Mouse (Mus musculus) layer of hippocampus, postnatal 10 days (tissue): ENCODE data around the gene Mpc1. TPM values are rescaled to one million over a fixed set of nuclear protein-coding genes. Genes with fewer than 3 reads are reported as not detected.

Experiments
- DNase-seq, 2 experiments: peaks; one replicate each; pipeline ENCODE4 v3.0.0; 2021; ENCODE audit warnings: low spot score in 2 of 2
- total RNA-seq, 2 experiments: library from RNA; stranded (reverse); gene quantifications; 2 replicates each; pipeline ENCODE4 v1.2.3; 2021

The Mpc1 gene
- total RNA-seq, 2 experiments from 2014 or later: 147 to 163 TPM

DNA sequence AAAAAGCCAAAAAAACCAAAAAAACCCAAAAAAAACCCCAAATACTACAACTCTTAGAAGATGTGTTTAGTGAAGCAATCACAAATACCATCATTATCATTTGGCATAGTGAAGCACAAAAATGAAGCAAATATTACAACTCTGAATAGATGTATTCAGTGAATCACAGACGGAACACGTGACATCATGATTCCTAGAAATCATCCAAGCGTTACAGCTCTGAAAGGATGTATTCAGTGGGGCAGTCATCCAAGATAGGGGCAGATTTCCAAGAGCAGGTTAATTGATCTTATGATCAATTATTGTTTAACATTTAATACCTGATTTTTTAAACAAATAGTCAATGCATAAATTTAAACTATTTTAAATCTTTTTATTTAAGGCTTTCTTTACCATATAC, 5.4 kb upstream of the Mpc1 start:
- DNase-seq: no peak

DNA sequence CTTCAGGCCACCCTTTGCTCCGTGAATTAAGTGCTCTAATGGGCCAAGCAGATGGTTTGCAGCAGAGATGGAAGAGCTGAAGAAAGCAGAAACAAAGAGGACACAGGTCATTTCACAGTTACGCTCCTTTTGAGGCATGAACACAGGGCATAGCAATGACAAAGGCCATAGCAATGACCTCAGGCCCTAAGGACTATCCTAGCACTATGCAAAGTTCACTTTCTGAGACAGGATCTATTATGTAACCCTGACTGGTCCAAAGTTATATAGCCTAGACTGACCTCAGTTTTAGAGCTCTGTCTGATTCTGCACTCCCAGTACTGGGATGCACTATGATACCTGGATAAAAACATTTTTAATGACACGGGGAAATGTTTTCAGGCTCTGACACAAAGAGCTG, 4.3 kb upstream of the Mpc1 start:
- no peak for DNase-seq

- DNase-seq: peak; percentile 95 to 97
These were observed 986 bp downstream of the Mpc1 start for GRCm38 (mm10) chr17:8283526-8284253.

- peak; percentile 46 to 48 for DNase-seq
These were observed 1.6 kb downstream of the Mpc1 start for GRCm38 (mm10) chr17:8284254-8284661.

- DNase-seq: no peak
These were observed 2.4 kb downstream of the Mpc1 start for GRCm38 (mm10) chr17:8285056-8285455.

- DNase-seq: no peak
These were observed 4.3 kb downstream of the Mpc1 start for GRCm38 (mm10) chr17:8286987-8287386.

- no peak for DNase-seq
These were observed 7.4 kb downstream of the Mpc1 start for GRCm38 (mm10) chr17:8289993-8290679.

DNA sequence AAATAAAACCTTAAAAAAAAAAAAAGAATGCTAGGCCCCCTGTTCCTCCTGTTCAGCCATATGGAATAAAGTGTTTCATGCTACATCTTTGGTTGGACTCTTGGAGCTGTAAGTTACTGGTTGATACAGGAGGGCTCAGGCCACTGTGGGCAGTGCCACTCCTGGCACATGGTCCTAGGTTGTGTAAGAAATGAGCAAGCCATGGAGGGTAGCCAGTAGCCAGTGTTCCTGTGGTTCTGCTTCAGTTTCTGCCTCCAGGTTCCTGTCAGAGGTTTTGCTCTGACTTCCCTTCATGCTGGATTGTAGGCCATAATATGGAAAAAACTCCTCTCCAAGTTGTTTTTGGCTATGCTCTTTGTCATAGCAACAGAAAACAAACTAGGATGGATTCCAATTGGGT, 8.0 kb downstream of the Mpc1 start:
- no peak for DNase-seq

GRCm38 (mm10) chr17:8295825-8296224, 13.1 kb downstream of the Mpc1 start:
- DNase-seq: no peak

- DNase-seq: no peak
These were observed 13.7 kb downstream of the Mpc1 start for GRCm38 (mm10) chr17:8296313-8296844.

- DNase-seq: no peak
These were observed 15.0 kb downstream of the Mpc1 start for GRCm38 (mm10) chr17:8297746-8298145.

DNA sequence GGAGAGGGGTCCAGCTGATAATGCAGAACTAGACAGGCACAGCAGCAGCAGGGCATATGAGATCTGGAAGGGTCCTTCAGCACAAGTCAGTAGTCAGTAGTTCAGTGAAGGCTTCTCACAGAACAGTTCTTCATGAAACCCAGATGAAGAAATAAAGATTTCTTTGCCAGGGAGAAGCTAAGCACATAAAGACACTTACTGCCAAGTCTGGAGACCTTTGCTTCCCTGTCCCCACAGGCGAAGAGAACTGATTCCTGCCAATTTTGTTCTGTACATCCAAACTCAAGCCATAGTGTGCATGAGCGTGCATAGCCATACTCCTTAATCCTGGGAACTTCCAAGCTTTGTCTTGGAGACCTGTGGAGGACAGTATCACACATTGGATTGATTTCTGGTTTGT, 15.6 kb downstream of the Mpc1 start:
- DNase-seq: no peak

GRCm38 (mm10) chr17:8299524-8299923, 16.8 kb downstream of the Mpc1 start:
- no peak for DNase-seq

GRCm38 (mm10) chr17:8301515-8301914, 18.8 kb downstream of the Mpc1 start:
- no peak for DNase-seq

- no peak for DNase-seq
These were observed 20.2 kb downstream of the Mpc1 start for GRCm38 (mm10) chr17:8302772-8303438.

DNA sequence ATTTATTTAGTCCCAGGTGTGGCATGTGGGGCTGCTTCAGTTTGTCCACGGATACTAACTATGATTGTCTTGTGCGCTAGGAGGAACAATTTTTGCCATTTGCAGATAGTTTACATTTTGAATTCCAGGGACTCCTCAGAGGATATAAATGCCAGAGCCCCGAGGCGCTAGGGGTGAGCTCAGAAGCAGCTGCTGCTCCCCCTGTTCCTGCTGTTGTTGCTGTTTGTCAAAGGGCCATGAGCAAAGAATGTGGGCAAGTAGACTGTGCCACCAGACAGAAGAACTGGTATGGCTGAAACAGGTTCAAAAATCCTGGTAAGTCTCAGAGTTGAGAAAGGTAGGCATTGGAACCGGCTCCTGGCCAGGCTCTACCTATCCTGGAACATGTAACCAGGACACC, 21.0 kb downstream of the Mpc1 start:
- DNase-seq: no peak

GRCm38 (mm10) chr17:8305801-8306200, 23.1 kb downstream of the Mpc1 start:
- DNase-seq: no peak

GRCm38 (mm10) chr17:8310838-8311614, 28.3 kb downstream of the Mpc1 start, which contains the start of gene Sft2d1:
Gene Sft2d1, plus strand, starts transcription at chr17:8311102.
- DNase-seq: peak; percentile 95 to 97

- no peak for DNase-seq
These were observed 29.0 kb downstream of the Mpc1 start for GRCm38 (mm10) chr17:8311751-8312150.

DNA sequence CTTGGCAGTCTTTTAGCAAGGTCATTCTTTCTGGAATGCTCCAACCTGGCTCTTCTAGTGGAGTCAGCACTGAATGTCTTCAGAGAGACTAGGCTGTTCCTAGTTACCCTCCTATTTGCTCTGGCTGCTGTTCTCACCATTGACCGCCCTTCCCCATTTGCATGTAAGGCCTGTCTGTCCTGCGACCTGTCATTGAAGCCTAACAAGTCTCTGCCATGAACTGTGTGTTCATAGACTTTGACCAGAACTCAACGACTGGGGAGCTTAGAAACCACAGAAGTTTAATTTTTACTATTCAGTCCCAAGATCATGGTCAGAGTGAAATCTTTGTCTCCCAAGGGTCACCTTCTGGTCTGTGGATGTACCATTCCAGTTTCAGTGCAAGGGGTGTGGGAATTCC, 31.3 kb downstream of the Mpc1 start:
- no peak for DNase-seq

- DNase-seq: peak; percentile 41 to 49
These were observed 33.5 kb downstream of the Mpc1 start for GRCm38 (mm10) chr17:8316251-8316650.
